ENCODE assay signal across 8 mouse cellular contexts in genomic region chr6:100218541-100219341, GRCm38 (mm10).
DNase-seq lines count a peak whose midpoint lies in the region; ATAC-seq and TF ChIP-seq lines count a peak whose summit lies in the region.

No protein-coding gene starts in this region.

- no peak overlapping the region for H3ac ChIP-seq in myocyte (ENCODE audit: control insufficient read depth, insufficient read length)

- WGBS in embryonic facial prominence, embryonic 12.5 days = 59% methylated on average over 13 of the region's 13 CpGs
- 55% methylated on average over 13 of the region's 13 CpGs for WGBS in heart, adult 2 months

- no peak overlapping the region for H3K9ac ChIP-seq in embryonic facial prominence, embryonic 12.5 days
- H3K9ac ChIP-seq in heart, adult 2 months (ENCODE audit: low read depth, low read length) = no peak overlapping the region

- no peaks in the 10 kb centered on the region for H3K79me2 ChIP-seq in heart, adult 2 months (replicated peaks; ENCODE audit: control insufficient read depth, insufficient read depth, low read length)
- H3K79me2 ChIP-seq in myocyte (ENCODE audit: control insufficient read depth, insufficient read depth) = no peaks in the 10 kb centered on the region

- ATAC-seq in embryonic facial prominence, embryonic 12.5 days (ENCODE audit: insufficient number of reproducible peaks, insufficient read depth, low FRiP score, low TSS enrichment) = no peak
- no peak for ATAC-seq in CD4-positive, CD25-positive, alpha-beta regulatory T cell, adult 4 months

- peaks cover 4% of the 10 kb centered on the region; the same call in 1 of the 2 replicates for H3K27me3 ChIP-seq in embryonic facial prominence, embryonic 12.5 days
- no peaks in the 10 kb centered on the region for H3K27me3 ChIP-seq in heart, adult 2 months (ENCODE audit: control insufficient read depth, insufficient read depth, low read length)
- no peaks in the 10 kb centered on the region for H3K27me3 ChIP-seq in myocyte (ENCODE audit: control insufficient read depth, insufficient read depth, insufficient read length)

- H3K9me3 ChIP-seq in embryonic facial prominence, embryonic 12.5 days = no peaks in the 10 kb centered on the region

- peaks cover 54% of the 10 kb centered on the region for H3K4me1 ChIP-seq in embryonic facial prominence, embryonic 12.5 days
- peaks cover 13% of the 10 kb centered on the region for H3K4me1 ChIP-seq in heart, adult 2 months (ENCODE audit: control insufficient read depth, insufficient read depth, low read length)

- intact Hi-C loops in heart, adult 2 months (cut with DNase I) = no loop called here
- intact Hi-C loops in left cerebral cortex, postnatal 10 days (cut with DNase I) = no loop called here

- no peaks in the 10 kb centered on the region for H3K36me3 ChIP-seq in embryonic facial prominence, embryonic 12.5 days
- H3K36me3 ChIP-seq in heart, adult 2 months (ENCODE audit: control insufficient read depth, insufficient read depth, low read length) = no peaks in the 10 kb centered on the region
- no peaks in the 10 kb centered on the region for H3K36me3 ChIP-seq in myocyte (ENCODE audit: control insufficient read depth, insufficient read depth)

- H3K4me2 ChIP-seq in embryonic facial prominence, embryonic 12.5 days (replicated peaks) = no peak overlapping the region
- H3K4me2 ChIP-seq in myocyte (ENCODE audit: low read depth) = peak overlapping the region; percentile 21

- no peak overlapping the region for H3K4me3 ChIP-seq in embryonic facial prominence, embryonic 12.5 days
- H3K4me3 ChIP-seq in heart, adult 2 months = no peak overlapping the region
- no peak overlapping the region for H3K4me3 ChIP-seq in myocyte

- TF ChIP-seq CTCF in heart, adult 2 months (IDR thresholded peaks at IDR 0.05) = no peak

- no peak for TF ChIP-seq POLR2A in heart, adult 2 months (IDR thresholded peaks at IDR 0.05; ENCODE audit: insufficient read depth, low read depth, low read length)
- no peak for TF ChIP-seq POLR2A in myocyte (IDR thresholded peaks at IDR 0.05; ENCODE audit: insufficient read length, low read depth)

- peak overlapping the region; percentile 37; the same call in 1 of the 2 replicates for H3K27ac ChIP-seq in embryonic facial prominence, embryonic 12.5 days
- no peak overlapping the region for H3K27ac ChIP-seq in heart, adult 2 months

- DNase-seq in adrenal gland, postnatal 36 days = peak; percentile 85 to 93
- DNase-seq in heart, adult 2 months = peak; percentile 44 to 76
- DNase-seq in kidney, adult 18-20 months = peak; percentile 56
- DNase-seq in left cerebral cortex, postnatal 10 days (ENCODE audit: extremely low spot score in 1 of 2, low spot score in 2 of 2) = peak; percentile 83 to 87
- peak; percentile 54 to 74 for DNase-seq in urinary bladder, postnatal 4 days (ENCODE audit: low spot score in 2 of 2)

- no peak for TF ChIP-seq EP300 in heart, adult 2 months (IDR thresholded peaks at IDR 0.05; ENCODE audit: insufficient read depth, low read depth, low read length)

TF ChIP-seq in myocyte, 11 proteins besides CTCF, POLR2A, EP300 and RAD21:
- peak in 1 of 3 experiments; percentile 46 for TF ChIP-seq MYOD1 (IDR thresholded peaks at IDR 0.05; ENCODE audit: control insufficient read depth in 1 of 3, insufficient read length in 2 of 3, low read depth in 2 of 3)
- no peak for TF ChIP-seq REST (IDR thresholded peaks at IDR 0.05; ENCODE audit: insufficient read depth, insufficient read length)
- no peak for TF ChIP-seq USF1 (IDR thresholded peaks at IDR 0.05; ENCODE audit: low read depth)
- TF ChIP-seq MAX (IDR thresholded peaks at IDR 0.05; ENCODE audit: low read depth) = no peak
- TF ChIP-seq TCF12 (IDR thresholded peaks at IDR 0.05; ENCODE audit: insufficient read depth, poor library complexity, severe bottlenecking) = no peak
- peak; percentile 14 for TF ChIP-seq SRF (IDR thresholded peaks at IDR 0.05; ENCODE audit: control insufficient read depth, insufficient read length, low read depth)
- peak in 2 of 3 experiments; percentile 47 to 68 for TF ChIP-seq MYOG (IDR thresholded peaks at IDR 0.05; ENCODE audit: control insufficient read depth in 1 of 3, insufficient read depth in 1 of 3, insufficient read length in 2 of 3, low read depth in 2 of 3)
- no peak for TF ChIP-seq POLR2AphosphoS2 (IDR thresholded peaks at IDR 0.05; ENCODE audit: insufficient read length, low read depth)
- TF ChIP-seq E2F4 (IDR thresholded peaks at IDR 0.05; ENCODE audit: insufficient read depth) = no peak
- no peak for TF ChIP-seq CEBPB (IDR thresholded peaks at IDR 0.05; ENCODE audit: insufficient read depth, poor library complexity, severe bottlenecking)
- no peak for TF ChIP-seq TCF3 (IDR thresholded peaks at IDR 0.05; ENCODE audit: insufficient read length, low read depth)
